Mouse (Mus musculus) stomach, embryonic 15.5 days (tissue): Measurements from ENCODE around the gene Cdh4. TPM values are rescaled to one million over a fixed set of nuclear protein-coding genes. Genes with fewer than 3 reads are reported as not detected.

Source experiments
- ATAC-seq: fragments of 200-750 bp; cut with Nextera tagmentation; 2 replicates; pipeline ENCODE4 v1.8.0; 2017; ENCODE audit warnings: low read depth, moderate number of reproducible peaks, moderate TSS enrichment; ENCODE audit not compliant: insufficient read depth, low FRiP score
- H3K27ac ChIP-seq: fragments of 300-500 bp; sonication (generic); 2 replicates; pipeline ENCODE4 v1.5.1; 2015; ENCODE audit warnings: mild to moderate bottlenecking, inconsistent platforms
- H3K27me3 ChIP-seq: fragments of 300-500 bp; sonication (generic); replicated peaks from 2 replicates; pipeline ENCODE4 v1.6.1; 2015; ENCODE audit warnings: inconsistent platforms
- H3K36me3 ChIP-seq: fragments of 300-500 bp; sonication (generic); 2 replicates; pipeline ENCODE4 v1.6.1; 2015; ENCODE audit warnings: inconsistent platforms
- H3K4me1 ChIP-seq: fragments of 300-500 bp; sonication (generic); 2 replicates; pipeline ENCODE4 v1.6.1; 2015; ENCODE audit warnings: inconsistent platforms
- H3K4me2 ChIP-seq: fragments of 300-500 bp; sonication (generic); 2 replicates; pipeline ENCODE4 v1.6.1; 2015; ENCODE audit warnings: mild to moderate bottlenecking, inconsistent platforms
- H3K4me3 ChIP-seq: fragments of 300-500 bp; sonication (generic); replicated peaks from 2 replicates; pipeline ENCODE4 v1.5.1; 2015; ENCODE audit warnings: inconsistent platforms
- H3K9ac ChIP-seq: fragments of 300-500 bp; sonication (generic); 2 replicates; pipeline ENCODE4 v1.6.1; 2015; ENCODE audit warnings: inconsistent platforms
- H3K9me3 ChIP-seq: fragments of 300-500 bp; sonication (generic); 2 replicates; pipeline ENCODE4 v1.6.1; 2016; ENCODE audit warnings: inconsistent platforms
- WGBS: fragments of 180-500 bp; shearing (Covaris S2); methylation state at CpG from one replicate; pipeline ENCODE4 v1.1.7; 2015; 5-methylcytosine and 5-hydroxymethylcytosine counted together
- polyA plus RNA-seq: library from polyadenylated mRNA; unstranded; fragments of >200 nt; fragmentation: Nextera tagmentation; extraction: Ambion mirVana; gene quantifications from 2 replicates; pipeline ENCODE4 v1.2.1, GENCODE M21; 2015

Cdh4 gene
- polyA plus RNA-seq, 1 experiment from 2014 or later: 3.6 TPM

DNA sequence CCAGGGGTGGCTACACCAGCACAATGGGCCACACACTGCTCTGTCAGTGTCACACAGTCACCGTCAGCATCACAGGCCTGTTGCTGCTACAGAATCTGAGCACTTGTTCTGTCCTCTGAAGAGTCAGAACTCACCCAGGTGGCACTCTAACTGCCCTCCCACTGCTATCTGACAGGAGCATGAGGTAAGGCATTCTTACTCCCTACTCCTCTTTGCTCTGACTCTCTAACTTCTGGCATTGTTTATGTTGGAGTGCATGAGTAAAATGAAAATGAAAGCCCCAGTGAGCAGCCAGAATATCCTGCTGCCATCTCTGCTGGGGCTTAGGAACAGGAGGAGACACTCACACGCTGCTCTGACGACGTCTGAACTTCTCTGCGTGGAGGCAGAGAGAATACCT is 505.4 kb downstream of the Cdh4 start:
- no peak overlapping the region for H3K4me2 ChIP-seq
- WGBS: 40% methylated on average over 5 of the region's 5 CpGs
- ATAC-seq: no peak
- H3K9me3 ChIP-seq: no peaks in the 10 kb centered on the region
- peaks cover 26% of the 10 kb centered on the region for H3K4me1 ChIP-seq
- H3K27ac ChIP-seq: no peak overlapping the region
- H3K4me3 ChIP-seq: no peak overlapping the region
- no peak overlapping the region for H3K9ac ChIP-seq
- no peaks in the 10 kb centered on the region for H3K36me3 ChIP-seq
- no peaks in the 10 kb centered on the region for H3K27me3 ChIP-seq

DNA sequence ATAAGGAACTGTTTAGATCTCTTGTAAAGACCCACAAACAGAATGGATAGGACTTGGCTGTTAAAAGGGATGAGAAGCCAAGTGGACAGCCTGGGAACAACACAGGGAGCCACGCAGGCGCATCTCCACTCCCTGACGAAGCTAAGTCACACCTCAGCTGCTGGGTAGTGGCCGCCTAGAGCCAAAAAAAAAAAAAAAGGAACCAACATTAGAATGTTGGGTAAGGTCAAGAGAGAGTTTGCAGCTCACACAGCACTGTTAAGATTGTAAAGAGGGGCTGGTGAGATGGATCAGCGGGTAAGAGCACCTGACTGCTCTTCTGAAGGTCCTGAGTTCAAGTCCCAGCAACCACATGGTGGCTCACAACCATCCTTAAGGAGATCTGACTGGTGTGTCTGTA is 506.6 kb downstream of the Cdh4 start:
- ATAC-seq: no peak
- 79% methylated on average over 5 of the region's 5 CpGs for WGBS
- no peak overlapping the region for H3K9ac ChIP-seq

More for the DNA sequence above, 506.6 kb downstream of the Cdh4 start:
- H3K27ac ChIP-seq: no peak overlapping the region
- H3K4me2 ChIP-seq: no peak overlapping the region
- no peaks in the 10 kb centered on the region for H3K9me3 ChIP-seq
- peaks cover 26% of the 10 kb centered on the region for H3K4me1 ChIP-seq
- no peak overlapping the region for H3K4me3 ChIP-seq
- no peaks in the 10 kb centered on the region for H3K36me3 ChIP-seq
- H3K27me3 ChIP-seq: no peaks in the 10 kb centered on the region
